Mouse (Mus musculus) heart, postnatal 36 days (tissue): ENCODE measurements at regions not wholly inside any gene's neighbourhood (a gene's known extent, or its start where the extent isn't known, plus 50 kb on each side); places are given as distances from the start of the nearest gene placed in this dataset.

Experiments
- DNase-seq, 2 experiments: peaks; one replicate each; pipeline ENCODE4 v3.0.0; 2021 to 2022
- intact Hi-C: fragments of 180-260 bp; cut with DNase I; formaldehyde crosslinking; loops from one replicate; pipeline ENCODE4 v1.15.1; 2025

- DNase-seq: peak; percentile 45 to 57
- intact Hi-C loops: loop anchor here (5.0 kb wide), 2 partner anchors 52 to 282 kb away; partner anchors contain the start of genes Abtb2 and Caprin1
Measured at GRCm38 (mm10) chr2:103848923-103849700, 51.7 kb upstream of the Caprin1 start.

GRCm38 (mm10) chr2:103849766-103850530, 52.5 kb upstream of the Caprin1 start:
- DNase-seq: no peak
- intact Hi-C loops: loop anchor here (5.0 kb wide), 2 partner anchors 53 to 283 kb away; partner anchors contain the start of genes Abtb2 and Caprin1

GRCm38 (mm10) chr2:103850531-103850816, 53.0 kb upstream of the Caprin1 start:
- intact Hi-C loops: no loop called here

GRCm38 (mm10) chr2:103851171-103851570, 53.7 kb upstream of the Caprin1 start:
- peak; percentile 21 to 32 for DNase-seq
- intact Hi-C loops: no loop called here

More at GRCm38 (mm10) chr2:103850531-103850816, 53.0 kb upstream of the Caprin1 start:
- DNase-seq: no peak

- no peak for DNase-seq
- intact Hi-C loops: no loop called here
Measured at GRCm38 (mm10) chr2:103861226-103861625, 63.8 kb upstream of the Caprin1 start.

- intact Hi-C loops: no loop called here
Measured at GRCm38 (mm10) chr2:103864254-103864653, 66.8 kb upstream of the Caprin1 start.

GRCm38 (mm10) chr2:103865319-103866171, 68.1 kb upstream of the Caprin1 start:
- intact Hi-C loops: loop anchor here (5.0 kb wide), 1 partner anchor 298 kb away; the partner anchor contains the start of gene Abtb2
- DNase-seq: peak; percentile 42 to 71

More at GRCm38 (mm10) chr2:103864254-103864653, 66.8 kb upstream of the Caprin1 start:
- DNase-seq: no peak

GRCm38 (mm10) chr2:103867241-103867957, 70.0 kb upstream of the Caprin1 start:
- no peak for DNase-seq
- intact Hi-C loops: loop anchor here (5.0 kb wide), 1 partner anchor 300 kb away; the partner anchor contains the start of gene Abtb2

GRCm38 (mm10) chr2:103867958-103868330, 70.5 kb upstream of the Caprin1 start:
- DNase-seq: no peak
- intact Hi-C loops: loop anchor here (5.0 kb wide), 1 partner anchor 301 kb away; the partner anchor contains the start of gene Abtb2

- intact Hi-C loops: loop anchor here (5.0 kb wide), 1 partner anchor 301 kb away; the partner anchor contains the start of gene Abtb2
- no peak for DNase-seq
Measured at GRCm38 (mm10) chr2:103868655-103869054, 71.2 kb upstream of the Caprin1 start.

- intact Hi-C loops: loop anchor here (1.0 kb wide), 2 partner anchors 111 to 131 kb away; no protein-coding TSS in a partner anchor
Measured at GRCm38 (mm10) chr2:103871522-103872276, 74.2 kb upstream of the Caprin1 start.

GRCm38 (mm10) chr2:103872277-103872636, 74.8 kb upstream of the Caprin1 start:
- no peak for DNase-seq
- intact Hi-C loops: loop anchor here (1.0 kb wide), 2 partner anchors 110 to 130 kb away; no protein-coding TSS in a partner anchor

More at GRCm38 (mm10) chr2:103871522-103872276, 74.2 kb upstream of the Caprin1 start:
- peak; percentile 79 to 81 for DNase-seq

GRCm38 (mm10) chr2:103873381-103873780, 75.9 kb upstream of the Caprin1 start:
- intact Hi-C loops: no loop called here
- no peak for DNase-seq

GRCm38 (mm10) chr2:103874466-103874865, 77.0 kb upstream of the Caprin1 start:
- no peak for DNase-seq
- intact Hi-C loops: no loop called here

GRCm38 (mm10) chr2:103875754-103876153, 78.3 kb upstream of the Caprin1 start:
- intact Hi-C loops: no loop called here
- no peak for DNase-seq

- no peak for DNase-seq
- intact Hi-C loops: no loop called here
Measured at GRCm38 (mm10) chr2:103876236-103876635, 78.8 kb upstream of the Caprin1 start.

GRCm38 (mm10) chr2:103881026-103881763, 76.6 kb upstream of the Lmo2 start:
- DNase-seq: no peak
- intact Hi-C loops: no loop called here

- DNase-seq: no peak
- intact Hi-C loops: no loop called here
Measured at GRCm38 (mm10) chr2:103884926-103885325, 72.9 kb upstream of the Lmo2 start.
